Mouse (Mus musculus): ENCODE measurements at regions not wholly inside any gene's neighbourhood (a gene's known extent, or its start where the extent isn't known, plus 50 kb on each side); places are given as distances from the start of the nearest gene placed in this dataset.

DNA sequence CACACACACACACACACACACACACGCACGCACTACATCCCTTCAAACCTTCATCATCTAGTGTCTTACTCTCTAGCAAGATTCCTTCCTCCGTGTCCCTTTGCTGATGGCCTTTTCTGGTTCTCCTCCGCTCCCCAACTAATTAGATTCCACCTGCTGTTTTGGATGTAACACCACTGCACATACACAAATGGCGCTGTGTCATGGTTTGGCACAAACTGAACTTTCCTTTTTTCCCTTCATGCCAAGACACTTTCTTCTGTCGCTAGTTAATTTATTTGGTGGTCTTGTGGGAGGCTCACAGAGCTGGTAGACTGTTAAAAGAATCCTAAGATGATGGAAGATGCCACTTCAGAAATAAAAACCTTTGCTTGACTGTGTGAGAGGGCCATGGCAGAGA lies 1161.8 kb upstream of the Gulo start:
- no peak overlapping the region for H3K27ac ChIP-seq
- intact Hi-C loops (cut with DNase I), result no loop called here
- no peaks in the 10 kb centered on the region for H3K27me3 ChIP-seq (ENCODE audit: control insufficient read depth, insufficient read depth, low read length)
- H3K4me1 ChIP-seq (ENCODE audit: control insufficient read depth, insufficient read depth, low read length), result no peaks in the 10 kb centered on the region
- no peaks in the 10 kb centered on the region for H3K79me2 ChIP-seq (replicated peaks; ENCODE audit: control insufficient read depth, insufficient read depth, low read length)
- TF ChIP-seq POLR2A (IDR thresholded peaks at IDR 0.05; ENCODE audit: insufficient read depth, low read depth, low read length) (no peak), EP300 (IDR thresholded peaks at IDR 0.05; ENCODE audit: insufficient read depth, low read depth, low read length) (no peak), CTCF (IDR thresholded peaks at IDR 0.05) (no peak)
- 86% methylated on average over 6 of the region's 6 CpGs for WGBS
- H3K4me3 ChIP-seq, result no peak overlapping the region
- no peak for DNase-seq
- no peaks in the 10 kb centered on the region for H3K36me3 ChIP-seq (ENCODE audit: control insufficient read depth, insufficient read depth, low read length)
- H3K9ac ChIP-seq (ENCODE audit: low read depth, low read length), result no peak overlapping the region

GRCm38 (mm10) chr14:67170248-67170647 lies 1161.2 kb upstream of the Gulo start:
- intact Hi-C loops (cut with DNase I), result no loop called here
- Histone ChIP-seq H3K4me3 (no peak overlapping the region), H3K4me1 (ENCODE audit: control insufficient read depth, insufficient read depth, low read length) (no peaks in the 10 kb centered on the region), H3K27me3 (ENCODE audit: control insufficient read depth, insufficient read depth, low read length) (no peaks in the 10 kb centered on the region), H3K79me2 (replicated peaks; ENCODE audit: control insufficient read depth, insufficient read depth, low read length) (no peaks in the 10 kb centered on the region), H3K27ac (no peak overlapping the region), H3K36me3 (ENCODE audit: control insufficient read depth, insufficient read depth, low read length) (no peaks in the 10 kb centered on the region), H3K9ac (ENCODE audit: low read depth, low read length) (no peak overlapping the region)
- DNase-seq, result no peak
- 16% methylated on average over 3 of the region's 3 CpGs for WGBS
- TF ChIP-seq CTCF (IDR thresholded peaks at IDR 0.05) (no peak), EP300 (IDR thresholded peaks at IDR 0.05; ENCODE audit: insufficient read depth, low read depth, low read length) (no peak), POLR2A (IDR thresholded peaks at IDR 0.05; ENCODE audit: insufficient read depth, low read depth, low read length) (no peak)

DNA sequence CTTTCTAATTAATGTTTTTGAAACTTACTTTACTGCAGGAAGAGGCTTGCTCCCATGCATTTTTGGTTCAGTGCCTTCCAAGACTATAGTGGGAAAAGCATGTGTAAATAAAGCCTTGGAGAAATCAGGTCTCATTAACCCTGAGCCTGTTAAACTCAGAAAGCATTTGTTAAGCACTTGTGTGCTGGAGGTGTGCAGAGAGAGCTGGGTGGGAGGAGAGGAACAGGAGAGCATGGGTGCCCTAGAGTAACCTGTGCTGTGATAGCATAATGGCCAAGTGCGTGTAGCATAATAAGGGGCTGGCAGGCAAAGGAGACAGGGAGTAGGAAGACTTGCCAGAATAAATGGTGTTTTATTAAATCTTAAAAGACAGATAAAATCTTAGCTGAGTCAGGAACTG lies 1160.2 kb upstream of the Gulo start:
- no peaks in the 10 kb centered on the region for H3K27me3 ChIP-seq (ENCODE audit: control insufficient read depth, insufficient read depth, low read length)
- no peak overlapping the region for H3K27ac ChIP-seq
- no peaks in the 10 kb centered on the region for H3K4me1 ChIP-seq (ENCODE audit: control insufficient read depth, insufficient read depth, low read length)
- no peak overlapping the region for H3K9ac ChIP-seq (ENCODE audit: low read depth, low read length)
- WGBS, result 71% methylated on average over 1 of the region's 1 CpGs
- intact Hi-C loops (cut with DNase I), result no loop called here
- TF ChIP-seq EP300 (IDR thresholded peaks at IDR 0.05; ENCODE audit: insufficient read depth, low read depth, low read length) (no peak), CTCF (IDR thresholded peaks at IDR 0.05) (no peak), POLR2A (IDR thresholded peaks at IDR 0.05; ENCODE audit: insufficient read depth, low read depth, low read length) (no peak)
- no peak overlapping the region for H3K4me3 ChIP-seq
- no peaks in the 10 kb centered on the region for H3K79me2 ChIP-seq (replicated peaks; ENCODE audit: control insufficient read depth, insufficient read depth, low read length)
- H3K36me3 ChIP-seq (ENCODE audit: control insufficient read depth, insufficient read depth, low read length), result no peaks in the 10 kb centered on the region
- no peak for DNase-seq

DNA sequence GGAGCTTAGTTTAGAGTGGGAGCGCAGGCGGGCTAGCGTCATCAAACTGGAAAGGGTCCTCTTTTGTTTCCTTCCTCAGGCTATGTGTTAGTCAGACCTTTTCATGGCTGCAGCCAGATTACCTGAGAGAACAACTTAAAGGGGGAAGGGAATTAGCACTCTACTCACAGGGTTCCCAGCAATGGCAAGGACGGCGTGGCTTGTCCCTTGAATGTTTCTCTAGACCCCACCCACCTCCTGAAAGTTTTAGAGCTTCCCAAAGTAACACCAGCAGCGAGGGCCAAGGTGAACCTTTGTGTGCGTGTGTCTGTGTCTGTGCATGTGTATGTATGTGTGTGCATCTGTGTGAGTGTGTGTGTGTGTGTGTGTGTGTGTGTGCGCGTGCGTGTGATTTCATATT lies 1151.0 kb upstream of the Gulo start:
- DNase-seq, result no peak
- Histone ChIP-seq H3K4me3 (no peak overlapping the region), H3K27ac (no peak overlapping the region), H3K9ac (ENCODE audit: low read depth, low read length) (no peak overlapping the region), H3K27me3 (ENCODE audit: control insufficient read depth, insufficient read depth, low read length) (no peaks in the 10 kb centered on the region), H3K79me2 (replicated peaks; ENCODE audit: control insufficient read depth, insufficient read depth, low read length) (no peaks in the 10 kb centered on the region), H3K36me3 (ENCODE audit: control insufficient read depth, insufficient read depth, low read length) (no peaks in the 10 kb centered on the region), H3K4me1 (ENCODE audit: control insufficient read depth, insufficient read depth, low read length) (no peaks in the 10 kb centered on the region)
- no peak for TF ChIP-seq CTCF (IDR thresholded peaks at IDR 0.05)
- no peak for TF ChIP-seq POLR2A (IDR thresholded peaks at IDR 0.05; ENCODE audit: insufficient read depth, low read depth, low read length)
- TF ChIP-seq EP300 (IDR thresholded peaks at IDR 0.05; ENCODE audit: insufficient read depth, low read depth, low read length), result no peak
- intact Hi-C loops (cut with DNase I), result no loop called here
- 89% methylated on average over 10 of the region's 10 CpGs for WGBS

DNA sequence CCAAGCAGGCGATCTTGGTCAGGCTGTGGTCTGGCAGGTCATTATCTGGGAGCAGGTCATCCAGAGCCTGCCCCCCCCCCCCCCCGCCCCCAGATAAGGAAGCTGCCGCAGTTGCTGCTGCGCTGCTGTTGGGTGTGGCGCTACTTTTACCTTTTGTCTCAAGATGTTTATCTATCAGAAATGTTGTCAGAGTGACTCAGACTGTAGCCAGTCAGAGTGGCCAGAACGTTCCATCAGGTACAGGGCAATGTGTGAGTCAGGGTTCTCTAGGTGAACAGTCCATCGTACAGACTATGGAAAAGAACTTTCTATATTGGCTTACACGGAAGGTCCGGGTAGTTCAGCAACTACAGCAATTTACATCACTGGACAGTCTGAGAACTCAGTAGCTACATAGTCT lies 1149.9 kb upstream of the Gulo start:
- Histone ChIP-seq H3K36me3 (ENCODE audit: control insufficient read depth, insufficient read depth, low read length) (no peaks in the 10 kb centered on the region), H3K27me3 (ENCODE audit: control insufficient read depth, insufficient read depth, low read length) (no peaks in the 10 kb centered on the region), H3K4me3 (no peak overlapping the region), H3K9ac (ENCODE audit: low read depth, low read length) (no peak overlapping the region), H3K27ac (no peak overlapping the region), H3K4me1 (ENCODE audit: control insufficient read depth, insufficient read depth, low read length) (no peaks in the 10 kb centered on the region), H3K79me2 (replicated peaks; ENCODE audit: control insufficient read depth, insufficient read depth, low read length) (no peaks in the 10 kb centered on the region)
- WGBS, result 45% methylated on average over 9 of the region's 9 CpGs
- TF ChIP-seq EP300 (IDR thresholded peaks at IDR 0.05; ENCODE audit: insufficient read depth, low read depth, low read length), result no peak
- TF ChIP-seq CTCF (IDR thresholded peaks at IDR 0.05), result no peak
- intact Hi-C loops (cut with DNase I), result no loop called here
- DNase-seq, result no peak

DNA sequence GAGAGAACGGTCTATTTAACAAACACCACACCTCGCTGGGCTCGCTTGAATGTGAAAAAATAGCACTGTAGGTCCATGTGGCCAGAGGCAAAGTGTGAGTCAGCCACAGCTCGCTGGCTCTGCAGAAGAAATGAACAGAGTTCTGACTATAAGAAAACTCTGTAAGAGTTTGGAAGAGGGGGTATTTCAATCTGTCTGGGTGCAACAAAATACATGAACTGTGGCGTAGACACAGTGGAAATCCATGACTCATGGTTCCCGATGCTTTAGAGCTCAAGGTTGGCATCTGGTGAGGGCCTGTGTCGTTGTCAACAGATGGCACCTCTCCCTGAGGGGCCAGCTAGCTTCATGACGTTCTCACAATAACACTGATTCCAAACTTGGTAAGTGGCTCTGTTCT lies 1147.4 kb upstream of the Gulo start:
- no peak for TF ChIP-seq POLR2A (IDR thresholded peaks at IDR 0.05; ENCODE audit: insufficient read depth, low read depth, low read length)
- TF ChIP-seq CTCF (IDR thresholded peaks at IDR 0.05), result no peak
- TF ChIP-seq EP300 (IDR thresholded peaks at IDR 0.05; ENCODE audit: insufficient read depth, low read depth, low read length), result no peak
- no peaks in the 10 kb centered on the region for H3K4me1 ChIP-seq (ENCODE audit: control insufficient read depth, insufficient read depth, low read length)
- no peaks in the 10 kb centered on the region for H3K36me3 ChIP-seq (ENCODE audit: control insufficient read depth, insufficient read depth, low read length)
- no peaks in the 10 kb centered on the region for H3K27me3 ChIP-seq (ENCODE audit: control insufficient read depth, insufficient read depth, low read length)
- H3K79me2 ChIP-seq (replicated peaks; ENCODE audit: control insufficient read depth, insufficient read depth, low read length), result no peaks in the 10 kb centered on the region
- 71% methylated on average over 8 of the region's 8 CpGs for WGBS
- H3K9ac ChIP-seq (ENCODE audit: low read depth, low read length), result no peak overlapping the region
- intact Hi-C loops (cut with DNase I), result no loop called here
- no peak for DNase-seq
- H3K27ac ChIP-seq, result no peak overlapping the region
- H3K4me3 ChIP-seq, result no peak overlapping the region
